Mouse (Mus musculus) adrenal gland, adult 18-20 months (tissue): ENCODE data around the gene Mtap. TPM values are rescaled to one million over a fixed set of nuclear protein-coding genes. Genes with fewer than 3 reads are reported as not detected.

Source experiments
- DNase-seq, 2 experiments: peaks; one replicate each; pipeline ENCODE4 v3.0.0; 2021 to 2022; ENCODE audit warnings: low spot score in 2 of 2
- total RNA-seq, 2 experiments: library from RNA; stranded (reverse); gene quantifications; 1 replicate in 1 of 2; 2 replicates in 1 of 2; pipeline ENCODE4 v1.2.3; 2021

Mtap gene
- total RNA-seq, 2 experiments from 2014 or later: 26.4 to 44.8 TPM

DNA sequence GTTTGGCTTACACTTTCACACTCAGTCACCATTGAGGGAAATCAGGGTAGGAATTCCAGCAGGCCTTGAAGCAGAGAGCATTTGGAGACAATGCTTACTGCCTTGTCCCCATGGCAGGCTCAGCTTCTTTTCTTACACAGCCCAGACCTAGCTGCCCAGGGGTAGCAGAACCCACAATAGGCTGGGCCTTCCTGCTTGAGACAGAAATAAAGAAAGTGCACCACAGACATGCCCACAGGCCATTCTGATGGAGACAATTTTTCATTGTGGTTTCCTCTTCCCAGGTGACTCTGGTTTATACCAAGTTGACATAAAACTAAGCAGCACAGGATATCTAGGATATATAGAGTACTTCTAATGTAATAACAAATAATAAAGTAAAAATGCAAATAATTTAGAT lies 72.4 kb downstream of the Mtap start:
- DNase-seq: no peak

DNA sequence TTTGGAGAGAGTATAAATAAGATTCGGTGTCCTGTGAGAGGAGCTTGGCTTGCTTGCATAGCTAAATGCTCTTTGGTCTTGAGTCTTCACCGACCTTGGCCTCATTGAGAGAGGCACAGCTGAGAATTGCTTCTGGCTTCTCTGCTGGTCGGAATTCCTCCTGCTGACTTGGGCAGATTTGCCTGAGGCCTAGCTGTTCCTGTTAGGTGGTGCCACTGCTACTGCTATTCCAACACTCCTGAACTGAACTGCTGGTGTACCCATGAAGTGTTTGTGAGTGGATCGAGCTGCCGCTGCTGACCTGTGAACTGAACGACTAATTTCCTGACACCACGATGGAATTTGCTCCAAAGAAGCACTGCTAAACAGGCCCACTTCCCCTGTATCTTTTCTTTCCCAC lies 73.4 kb downstream of the Mtap start:
- DNase-seq: no peak

DNA sequence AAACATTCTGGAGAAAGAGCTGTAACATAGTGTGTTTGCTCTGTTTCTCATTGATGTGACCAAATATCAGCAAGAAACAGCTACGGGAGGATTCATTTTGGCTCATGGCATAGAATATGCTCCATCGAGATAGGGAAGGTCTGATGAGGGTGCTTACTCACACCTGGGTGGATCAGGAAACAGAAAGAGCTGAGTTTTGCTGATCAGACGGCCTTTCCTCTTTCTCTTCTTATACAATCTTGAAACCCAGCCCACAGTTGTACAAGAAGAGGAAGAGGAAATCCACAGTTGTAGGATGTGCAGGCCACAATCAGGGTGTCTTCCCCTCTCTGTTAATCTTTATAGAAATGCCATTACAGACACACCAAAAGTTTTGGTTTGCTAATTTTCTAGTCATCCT lies 75.3 kb downstream of the Mtap start:
- no peak for DNase-seq

Other genes starting within 250 kb of the Mtap start
- gene Cdkn2a, start 157.5 kb downstream of the Mtap start, total RNA-seq: 1 to 10 TPM; 8.3 to 9.0 TPM
- gene Cdkn2b, start 173.9 kb downstream of the Mtap start, total RNA-seq: 10 to 100 TPM; 11.3 to 12.8 TPM